Mouse (Mus musculus): Measurements from ENCODE around the gene Irf2bpl.

DNA sequence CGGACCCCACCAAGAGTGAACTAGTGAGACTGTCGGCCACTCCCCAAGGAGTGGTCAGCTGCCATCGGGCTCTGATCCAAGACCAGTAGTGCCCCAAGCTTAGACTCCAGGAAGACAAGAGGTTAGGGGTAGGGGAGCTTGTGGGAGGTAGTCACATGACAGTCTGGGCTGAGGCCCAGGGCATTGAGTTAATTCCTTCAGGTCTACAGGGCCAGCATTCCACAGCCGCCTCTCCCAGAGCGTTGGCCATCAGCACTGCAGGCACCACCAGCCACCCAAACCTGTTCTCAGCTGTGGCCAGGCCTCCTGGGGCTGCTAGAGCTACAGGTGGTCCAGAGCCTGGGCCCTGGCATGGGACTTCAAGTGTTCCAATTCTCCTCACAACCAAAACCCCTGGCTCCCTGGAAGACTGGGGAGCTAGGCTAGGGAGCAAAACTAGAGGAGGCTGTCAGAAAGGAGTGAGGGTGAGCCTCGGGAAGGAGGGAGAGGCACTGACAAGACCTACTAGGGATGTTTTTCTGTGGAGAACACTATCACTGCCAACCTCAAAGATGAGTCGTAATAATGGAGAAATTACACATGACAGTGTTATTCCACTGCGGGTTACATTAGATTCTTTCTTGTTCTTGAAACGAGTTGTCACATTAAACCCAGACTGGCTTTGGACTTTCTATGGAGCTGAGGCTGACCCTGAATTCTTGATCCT lies 12.1 kb downstream of the Irf2bpl start:
- TF ChIP-seq USF1 (IDR thresholded peaks at IDR 0.05; ENCODE audit: low read depth): peak; percentile 81
- TF ChIP-seq CTCF (IDR thresholded peaks at IDR 0.05; ENCODE audit: control insufficient read depth, insufficient read depth, insufficient read length): no peak
- no peak for TF ChIP-seq MYOG (IDR thresholded peaks at IDR 0.05; ENCODE audit: control insufficient read depth, extremely low read depth, insufficient read length)

Measured in C2C12 (cell line).